Mouse (Mus musculus) heart, postnatal 10 days (tissue): Measurements from ENCODE around the gene Tmem160. TPM values are rescaled to one million over a fixed set of nuclear protein-coding genes. Genes with fewer than 3 reads are reported as not detected.

Experiments
- DNase-seq, 2 experiments: peaks; one replicate each; pipeline ENCODE4 v3.0.0; 2021
- intact Hi-C: fragments of 180-260 bp; cut with DNase I; formaldehyde crosslinking; loops from one replicate; pipeline ENCODE4 v1.15.1; 2025
- total RNA-seq, 2 experiments: library from RNA; stranded (reverse); gene quantifications; 2 replicates each; pipeline ENCODE4 v1.2.3; 2021

Gene Tmem160
- total RNA-seq, 2 experiments from 2014 or later = 78.0 to 87.1 TPM

- intact Hi-C loops = no loop called here
- peak in 1 of 2 experiments; percentile 41 for DNase-seq
Measured at GRCm38 (mm10) chr7:16476600-16476989, 24.0 kb downstream of the Tmem160 start.

GRCm38 (mm10) chr7:16477628-16478027 lies 25.0 kb downstream of the Tmem160 start, which contains the start of gene Npas1:
Npas1 (minus strand) TSS chr7:16477728.
- intact Hi-C loops = no loop called here
- no peak for DNase-seq

- intact Hi-C loops = no loop called here
- no peak for DNase-seq
Measured at GRCm38 (mm10) chr7:16488816-16489215, 36.2 kb downstream of the Tmem160 start.

- intact Hi-C loops = loop anchor here (2.0 to 5.0 kb wide), 2 partner anchors 129 to 193 kb away; no protein-coding TSS in a partner anchor
Measured at GRCm38 (mm10) chr7:16489948-16490347, 37.4 kb downstream of the Tmem160 start.

GRCm38 (mm10) chr7:16491759-16492158 lies 39.2 kb downstream of the Tmem160 start:
- peak; percentile 74 to 80 for DNase-seq
- intact Hi-C loops = loop anchor here (1.0 to 5.0 kb wide), 3 partner anchors 26 to 194 kb away; no protein-coding TSS in a partner anchor

More at GRCm38 (mm10) chr7:16489948-16490347, 37.4 kb downstream of the Tmem160 start:
- peak; percentile 40 to 60 for DNase-seq

- intact Hi-C loops = loop anchor here (5.0 kb wide), 1 partner anchor 195 kb away; no protein-coding TSS in a partner anchor
- no peak for DNase-seq
Measured at GRCm38 (mm10) chr7:16492211-16492610, 39.6 kb downstream of the Tmem160 start.

GRCm38 (mm10) chr7:16493361-16493760 lies 40.8 kb downstream of the Tmem160 start:
- intact Hi-C loops = loop anchor here (5.0 kb wide), 1 partner anchor 196 kb away; no protein-coding TSS in a partner anchor
- peak; percentile 52 to 71 for DNase-seq

- intact Hi-C loops = no loop called here
- DNase-seq = no peak
Measured at GRCm38 (mm10) chr7:16496260-16496659, 43.7 kb downstream of the Tmem160 start.

- no peak for DNase-seq
- intact Hi-C loops = loop anchor here (10.0 kb wide), 1 partner anchor 235 kb away; the partner anchor contains the start of gene Ap2s1
Measured at GRCm38 (mm10) chr7:16499671-16500104, 47.1 kb downstream of the Tmem160 start.

GRCm38 (mm10) chr7:16501571-16501970 lies 49.0 kb downstream of the Tmem160 start:
- intact Hi-C loops = loop anchor here (10.0 kb wide), 1 partner anchor 233 kb away; the partner anchor contains the start of gene Ap2s1
- no peak for DNase-seq

- DNase-seq = peak; percentile 47 to 59
Measured at GRCm38 (mm10) chr7:16504573-16505225, 52.1 kb downstream of the Tmem160 start.

More at GRCm38 (mm10) chr7:16504573-16505225, 52.1 kb downstream of the Tmem160 start:
- intact Hi-C loops = loop anchor here (10.0 kb wide), 1 partner anchor 230 kb away; the partner anchor contains the start of gene Ap2s1

Other genes with a start within 250 kb of the Tmem160 start
- gene Dhx34, start 230.7 kb upstream of the Tmem160 start, total RNA-seq = 1 to 10 TPM; 7.5 to 9.9 TPM
- gene C5ar2, start 208.6 kb upstream of the Tmem160 start, total RNA-seq = under 1 TPM; 0.38 to 0.50 TPM
- 1 to 10 TPM; 4.6 to 4.8 TPM for gene C5ar1, start 193.2 kb upstream of the Tmem160 start, total RNA-seq
- 10 to 100 TPM; 15.6 to 15.7 TPM for gene Inafm1, start 179.2 kb upstream of the Tmem160 start, total RNA-seq
- gene Ccdc9, start 166.0 kb upstream of the Tmem160 start, total RNA-seq = 10 to 100 TPM; 38.2 to 39.1 TPM
- 1 to 10 TPM; 9.5 to 9.8 TPM for gene Bbc3, start 144.4 kb upstream of the Tmem160 start, total RNA-seq
- 10 to 100 TPM; 64.9 to 69.5 TPM for gene Sae1, start 65.0 kb upstream of the Tmem160 start, total RNA-seq
- gene Zc3h4, start 51.9 kb upstream of the Tmem160 start, total RNA-seq = 10 to 100 TPM; 37.8 TPM
- gene Npas1, start 24.9 kb downstream of the Tmem160 start, total RNA-seq = not detected
- 10 to 100 TPM; 52.5 to 62.2 TPM for gene Arhgap35, start 162.2 kb downstream of the Tmem160 start, total RNA-seq
- under 1 TPM in 1 of 2 experiments, not detected in 1; 0.31 TPM for gene Ceacam15, start 222.9 kb downstream of the Tmem160 start, total RNA-seq